1 mouse cellular context compared by ENCODE assay signal in the genomic region with DNA sequence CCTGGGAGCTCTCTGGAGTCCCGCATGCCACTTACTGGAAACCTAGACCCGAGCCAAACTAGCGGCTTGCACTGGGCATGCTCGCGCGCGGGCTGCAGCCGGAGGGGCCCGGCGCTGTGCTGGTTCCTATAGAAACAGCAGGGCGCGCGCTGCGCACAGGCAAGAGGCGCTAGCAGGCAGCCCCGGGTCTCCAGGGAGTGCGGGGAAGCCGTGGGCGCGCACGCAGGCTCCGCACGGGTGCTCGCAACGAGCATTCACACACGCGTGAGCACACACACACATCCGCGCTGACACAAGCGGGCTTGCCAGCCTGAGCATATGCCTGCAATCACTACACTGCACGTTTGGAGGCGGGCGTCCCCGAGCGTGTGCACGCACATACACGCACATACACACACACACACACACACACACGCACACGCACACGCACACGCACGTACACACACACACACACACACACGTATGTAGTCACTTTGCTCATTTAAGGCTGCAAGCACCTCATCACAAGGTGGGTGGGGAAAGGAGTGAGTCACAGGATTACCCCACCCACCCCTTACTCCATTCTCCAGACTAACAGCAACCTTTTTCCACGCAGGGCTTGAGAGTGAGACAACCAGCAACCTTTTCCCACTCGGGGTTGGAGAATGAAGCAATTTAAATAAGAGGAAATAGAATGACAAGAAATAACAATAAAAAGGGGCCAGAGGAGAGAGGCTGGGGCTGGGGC.
TF ChIP-seq lines count a peak whose summit lies in the region.

No protein-coding gene starts in this region.

TF ChIP-seq in CH12.LX, 34 proteins besides CTCF, POLR2A, EP300 and RAD21:
- TF ChIP-seq MXI1 (IDR thresholded peaks at IDR 0.05; ENCODE audit: low read depth, low read length) (0 out of 2 replicates have a peak, but pooled peaks have one; percentile 36), BHLHE40 (IDR thresholded peaks at IDR 0.05; ENCODE audit: low read depth, low read length) (peak; percentile 74), NRF1 (IDR thresholded peaks at IDR 0.05; ENCODE audit: low read depth, low read length) (peak; percentile 83), TBP (conservative IDR thresholded peaks at IDR 0.05; ENCODE audit: low read depth, low read length) (no peak), HCFC1 (IDR thresholded peaks at IDR 0.05; ENCODE audit: low read depth, low read length) (no peak), USF1 (IDR thresholded peaks at IDR 0.05; ENCODE audit: low read depth, low read length) (no peak)
